Mouse (Mus musculus): ENCODE results near the gene Adamts14.

The Adamts14 gene

GRCm38 (mm10) chr10:61273081-61273843 is at the start of gene Adamts14:
TSS of gene Adamts14 (minus strand) at chr10:61273438.
- peak; percentile 15 to 48 for DNase-seq

- no peak for DNase-seq
Measured at GRCm38 (mm10) chr10:61318527-61318926, 45.3 kb upstream of the Adamts14 start.

GRCm38 (mm10) chr10:61315324-61315880 is 42.2 kb upstream of the Adamts14 start:
- no peak for DNase-seq

GRCm38 (mm10) chr10:61313750-61314149 is 40.5 kb upstream of the Adamts14 start:
- peak; percentile 24 to 27 for DNase-seq

- DNase-seq: peak; percentile 41 to 55
Measured at GRCm38 (mm10) chr10:61312754-61313153, 39.5 kb upstream of the Adamts14 start.

GRCm38 (mm10) chr10:61312159-61312558 is 38.9 kb upstream of the Adamts14 start:
- peak; percentile 20 to 23 for DNase-seq

GRCm38 (mm10) chr10:61308706-61309320 is 35.6 kb upstream of the Adamts14 start:
- DNase-seq: peak; percentile 26 to 38

- no peak for DNase-seq
Measured at GRCm38 (mm10) chr10:61305928-61306590, 32.8 kb upstream of the Adamts14 start.

GRCm38 (mm10) chr10:61304046-61304445 is 30.8 kb upstream of the Adamts14 start:
- DNase-seq: no peak

- DNase-seq: peak; percentile 30 to 36
Measured at GRCm38 (mm10) chr10:61300996-61301395, 27.8 kb upstream of the Adamts14 start.

- DNase-seq: no peak
Measured at GRCm38 (mm10) chr10:61297477-61297876, 24.2 kb upstream of the Adamts14 start, which contains the start of gene Prf1. TSS of gene Prf1 (plus strand) at chr10:61297833.

GRCm38 (mm10) chr10:61296713-61297445 is 23.6 kb upstream of the Adamts14 start:
- no peak for DNase-seq

- DNase-seq: no peak
Measured at GRCm38 (mm10) chr10:61294242-61294641, 21.0 kb upstream of the Adamts14 start.

- no peak for DNase-seq
Measured at GRCm38 (mm10) chr10:61290479-61290878, 17.2 kb upstream of the Adamts14 start.

- no peak for DNase-seq
Measured at GRCm38 (mm10) chr10:61290016-61290415, 16.8 kb upstream of the Adamts14 start.

GRCm38 (mm10) chr10:61286246-61286645 is 13.0 kb upstream of the Adamts14 start:
- DNase-seq: no peak

- peak; percentile 43 to 49 for DNase-seq
Measured at GRCm38 (mm10) chr10:61285271-61285670, 12.0 kb upstream of the Adamts14 start.

- no peak for DNase-seq
Measured at GRCm38 (mm10) chr10:61284309-61284708, 11.1 kb upstream of the Adamts14 start.

- no peak for DNase-seq
Measured at GRCm38 (mm10) chr10:61281115-61281514, 7.9 kb upstream of the Adamts14 start.

GRCm38 (mm10) chr10:61277918-61278674 is 4.9 kb upstream of the Adamts14 start:
- peak; percentile 60 to 73 for DNase-seq

- no peak for DNase-seq
Measured at GRCm38 (mm10) chr10:61277051-61277450, 3.8 kb upstream of the Adamts14 start.

GRCm38 (mm10) chr10:61275669-61276110 is 2.5 kb upstream of the Adamts14 start:
- peak; percentile 25 to 57 for DNase-seq

Measured in kidney, postnatal 36 days (tissue).